Mouse (Mus musculus) MEL (cell line): ENCODE results near the gene Gpr82. TPM values are rescaled to one million over a fixed set of nuclear protein-coding genes. Genes with fewer than 3 reads are reported as not detected.

Experiments used
- DNase-seq: peaks from one replicate; pipeline ENCODE4 v3.0.0; 2011; ENCODE audit warnings: low read depth, low spot score
- H3K27ac ChIP-seq: 2 replicates; pipeline ENCODE4 v1.5.1; 2012; ENCODE audit warnings: low read depth, mild to moderate bottlenecking, control low read depth, low read length, moderate library complexity; ENCODE audit not compliant: control insufficient read depth
- H3K27me3 ChIP-seq, 2 experiments: fragments of 150-350 bp in 1 of 2; sonication (generic) in 1 of 2; 2 replicates each; pipeline ENCODE4 v1.6.1; 2012; ENCODE audit warnings: low read length in 2 of 2, mild to moderate bottlenecking in 2 of 2, improper control_type of control experiment in 1 of 2, moderate library complexity in 1 of 2; ENCODE audit not compliant: insufficient read depth in 2 of 2, control insufficient read depth in 1 of 2
- H3K36me3 ChIP-seq, 2 experiments: 2 replicates each; pipeline ENCODE4 v1.6.1; 2012 to 2014; ENCODE audit warnings: low read length in 2 of 2, improper control_type of control experiment in 1 of 2, inconsistent platforms in 1 of 2, mild to moderate bottlenecking in 1 of 2; ENCODE audit not compliant: insufficient read depth in 2 of 2, control insufficient read depth in 1 of 2
- H3K4me1 ChIP-seq, 2 experiments: fragments of 150-350 bp in 1 of 2; sonication (generic) in 1 of 2; 2 replicates each; pipeline ENCODE4 v1.6.1; 2012; ENCODE audit warnings: low read length in 2 of 2, improper control_type of control experiment in 1 of 2, mild to moderate bottlenecking in 1 of 2; ENCODE audit not compliant: insufficient read depth in 2 of 2, control insufficient read depth in 1 of 2
- H3K4me3 ChIP-seq, 2 experiments: fragments of 150-350 bp in 1 of 2; sonication (generic) in 1 of 2; 2 replicates each; pipeline ENCODE4 v1.5.1; 2012; ENCODE audit warnings: low read depth in 2 of 2, low read length in 2 of 2, mild to moderate bottlenecking in 2 of 2, moderate library complexity in 2 of 2, control low read depth in 1 of 2, improper control_type of control experiment in 1 of 2; ENCODE audit not compliant: control insufficient read depth in 1 of 2, insufficient read depth in 1 of 2
- H3K79me2 ChIP-seq: 2 replicates; pipeline ENCODE4 v1.6.1; 2012; ENCODE audit warnings: mild to moderate bottlenecking, low read length, moderate library complexity; ENCODE audit not compliant: control insufficient read depth, poor library complexity, insufficient read depth
- H3K9ac ChIP-seq: 2 replicates; pipeline ENCODE4 v1.6.1; 2012; ENCODE audit warnings: low read depth, mild to moderate bottlenecking, control low read depth, low read length, moderate library complexity; ENCODE audit not compliant: control insufficient read depth, poor library complexity, severe bottlenecking
- H3K9me3 ChIP-seq: fragments of 150-350 bp; sonication (generic); replicated peaks from 2 replicates; pipeline ENCODE4 v1.6.1; 2012; ENCODE audit warnings: mild to moderate bottlenecking, low read length, improper control_type of control experiment, moderate library complexity; ENCODE audit not compliant: insufficient read depth
- CHD2 ChIP-seq: IDR thresholded peaks from 2 replicates; pipeline ENCODE4 v1.6.1; 2011; ENCODE audit warnings: low read length, improper control_type of control experiment
- CTCF ChIP-seq, 3 experiments: IDR thresholded peaks in 2 of 3; conservative IDR thresholded peaks in 1 of 3; 2 replicates each; pipeline ENCODE4 v1.5.1; 2011 to 2012; ENCODE audit warnings: low read length in 3 of 3, low read depth in 2 of 3, mild to moderate bottlenecking in 2 of 3, improper control_type of control experiment in 1 of 3, inconsistent platforms in 1 of 3, mixed read lengths in 1 of 3, moderate library complexity in 1 of 3; ENCODE audit not compliant: control insufficient read depth in 1 of 3, insufficient read depth in 1 of 3, poor library complexity in 1 of 3, severe bottlenecking in 1 of 3
- EP300 ChIP-seq, 2 experiments: IDR thresholded peaks; 2 replicates each; pipeline ENCODE4 v1.6.1; 2011; ENCODE audit warnings: improper control_type of control experiment in 2 of 2, low read length in 2 of 2, low read depth in 1 of 2, mild to moderate bottlenecking in 1 of 2
- ETS1 ChIP-seq: IDR thresholded peaks from 2 replicates; pipeline ENCODE4 v1.6.1; 2012; ENCODE audit warnings: low read depth, mild to moderate bottlenecking, inconsistent platforms, low read length, improper control_type of control experiment, moderate library complexity
- GATA1 ChIP-seq: IDR thresholded peaks from 2 replicates; pipeline ENCODE4 v1.6.1; 2011; ENCODE audit warnings: low read depth, low read length, improper control_type of control experiment
- KAT2A ChIP-seq: conservative IDR thresholded peaks from 2 replicates; pipeline ENCODE4 v1.6.1; 2012; ENCODE audit warnings: low read depth, low read length, improper control_type of control experiment, inconsistent platforms
- MAFK ChIP-seq: IDR thresholded peaks from 2 replicates; pipeline ENCODE4 v1.6.1; 2011; ENCODE audit warnings: low read depth, mild to moderate bottlenecking, low read length, improper control_type of control experiment, borderline replicate concordance
- MEF2A ChIP-seq: IDR thresholded peaks from 2 replicates; pipeline ENCODE4 v1.6.1; 2014; ENCODE audit warnings: low read depth, mild to moderate bottlenecking, inconsistent platforms, low read length, improper control_type of control experiment; ENCODE audit not compliant: poor library complexity, insufficient replicate concordance, severe bottlenecking; ENCODE audit errors: extremely low read depth
- MXI1 ChIP-seq: IDR thresholded peaks from 2 replicates; pipeline ENCODE4 v1.6.1; 2011; ENCODE audit warnings: mild to moderate bottlenecking, low read depth, low read length, improper control_type of control experiment
- NRF1 ChIP-seq: IDR thresholded peaks from 2 replicates; pipeline ENCODE4 v1.6.1; 2014; ENCODE audit warnings: low read depth, mild to moderate bottlenecking, inconsistent platforms, low read length, improper control_type of control experiment, moderate library complexity; ENCODE audit not compliant: poor library complexity, insufficient read depth, severe bottlenecking
- POLR2A ChIP-seq, 2 experiments: IDR thresholded peaks; 2 replicates each; pipeline ENCODE4 v1.6.1; 2011 to 2012; ENCODE audit warnings: low read length in 2 of 2, mild to moderate bottlenecking in 2 of 2, control low read depth in 1 of 2, improper control_type of control experiment in 1 of 2, low read depth in 1 of 2, moderate library complexity in 1 of 2; ENCODE audit not compliant: control insufficient read depth in 1 of 2, insufficient read depth in 1 of 2, poor library complexity in 1 of 2
- RAD21 ChIP-seq: IDR thresholded peaks from 2 replicates; pipeline ENCODE4 v1.6.1; 2011; ENCODE audit warnings: mild to moderate bottlenecking, low read depth, low read length, improper control_type of control experiment
- RCOR1 ChIP-seq: IDR thresholded peaks from 2 replicates; pipeline ENCODE4 v1.6.1; 2012; ENCODE audit warnings: low read depth, mild to moderate bottlenecking, inconsistent platforms, low read length, improper control_type of control experiment
- TAL1 ChIP-seq: IDR thresholded peaks from 2 replicates; pipeline ENCODE4 v1.6.1; 2012; ENCODE audit warnings: mild to moderate bottlenecking, inconsistent platforms, low read length, moderate library complexity, mixed read lengths
- TBP ChIP-seq: IDR thresholded peaks from 2 replicates; pipeline ENCODE4 v1.8.0; 2011; ENCODE audit warnings: low read depth, low read length, improper control_type of control experiment
- TCF12 ChIP-seq: IDR thresholded peaks from 2 replicates; pipeline ENCODE4 v1.6.1; 2014; ENCODE audit warnings: low read depth, mild to moderate bottlenecking, inconsistent platforms, low read length, improper control_type of control experiment, moderate library complexity
- UBTF ChIP-seq: IDR thresholded peaks from 2 replicates; pipeline ENCODE4 v1.6.1; 2012; ENCODE audit warnings: low read depth, mild to moderate bottlenecking, inconsistent platforms, low read length, improper control_type of control experiment, moderate library complexity, borderline replicate concordance; ENCODE audit not compliant: insufficient read depth
- ZKSCAN1 ChIP-seq: IDR thresholded peaks from 2 replicates; pipeline ENCODE4 v1.6.1; 2012; ENCODE audit warnings: low read depth, mild to moderate bottlenecking, inconsistent platforms, low read length, improper control_type of control experiment, moderate library complexity
- ZMIZ1 ChIP-seq: IDR thresholded peaks from 2 replicates; pipeline ENCODE4 v1.6.1; 2012; ENCODE audit warnings: low read depth, mild to moderate bottlenecking, inconsistent platforms, low read length, improper control_type of control experiment, moderate library complexity
- ZNF384 ChIP-seq: IDR thresholded peaks from 2 replicates; pipeline ENCODE4 v1.6.1; 2012; ENCODE audit warnings: low read depth, mild to moderate bottlenecking, inconsistent platforms, low read length, improper control_type of control experiment
- polyA plus RNA-seq, 2 experiments: library from polyadenylated mRNA; stranded (reverse) in 1 of 2; unstranded in 1 of 2; fragments of >175 nt in 1 of 2; fragments of >200 nt in 1 of 2; gene quantifications; 2 replicates each; pipeline versions ENCODE4 v1.2.1 to v1.2.4; 2012; ENCODE audit warnings: low replicate concordance in 2 of 2, low read depth in 1 of 2; ENCODE audit not compliant: insufficient read length in 2 of 2, insufficient read depth in 1 of 2, missing spikeins in 1 of 2
- total RNA-seq: library from RNA; depleted of rRNA; stranded (reverse); fragments of 300-350 nt; gene quantifications from 2 replicates; pipeline ENCODE4 v1.2.3, GENCODE M21; 2012

Gene Gpr82
- total and polyA plus RNA-seq, 3 experiments: 0.06 to 0.12 TPM; not detected in 1

- no peak for TF ChIP-seq ZKSCAN1
Observed at GRCm38 (mm10) chrX:13612115-13612514, 49.0 kb upstream of the Gpr82 start (continued).

GRCm38 (mm10) chrX:13616726-13617125 is 44.4 kb upstream of the Gpr82 start:
- Histone ChIP-seq H3K27ac (peak overlapping the region; percentile 10; the same call in 1 of the 2 replicates), H3K4me1 (peaks cover 18 to 35% of the 10 kb centered on the region in 2 experiments), H3K9ac (no peak overlapping the region), H3K36me3 (peaks cover 0 to 34% of the 10 kb centered on the region in 2 experiments; a peak in 2 of 4 replicates), H3K9me3 (no peaks in the 10 kb centered on the region), H3K79me2 (no peaks in the 10 kb centered on the region), H3K27me3 (no peaks in the 10 kb centered on the region), H3K4me3 (no peak overlapping the region)
- DNase-seq: peak; percentile 65
- TF ChIP-seq TBP (peak; percentile 69; the same call in 1 of the 2 replicates), ETS1 (peak; percentile 16; the same call in 1 of the 2 replicates), NRF1 (no peak)

- DNase-seq: peak; percentile 37
- Histone ChIP-seq H3K4me3 (no peak overlapping the region; a peak in 1 of 4 replicates), H3K9ac (no peak overlapping the region)
Observed at GRCm38 (mm10) chrX:13617294-13617693, 43.9 kb upstream of the Gpr82 start.

GRCm38 (mm10) chrX:13618476-13618875 is 42.7 kb upstream of the Gpr82 start:
- Histone ChIP-seq H3K79me2 (no peaks in the 10 kb centered on the region), H3K36me3 (peaks cover 0 to 32% of the 10 kb centered on the region in 2 experiments; a peak in 2 of 4 replicates), H3K4me3 (no peak overlapping the region), H3K9me3 (no peaks in the 10 kb centered on the region), H3K27ac (no peak overlapping the region), H3K4me1 (peaks cover 22 to 27% of the 10 kb centered on the region in 2 experiments), H3K9ac (no peak overlapping the region), H3K27me3 (no peaks in the 10 kb centered on the region)
- DNase-seq: no peak
- no peak for TF ChIP-seq KAT2A
- TF ChIP-seq ZNF384: no peak
- no peak for TF ChIP-seq RCOR1
- TF ChIP-seq MEF2A: no peak
- TF ChIP-seq ZMIZ1: no peak
- no peak for TF ChIP-seq RAD21
- TF ChIP-seq POLR2A (IDR thresholded peaks at IDR 0.05; ENCODE audit: control insufficient read depth in 1 of 2, insufficient read depth in 1 of 2, low read depth in 1 of 2, low read length in 2 of 2, poor library complexity in 1 of 2): no peak
- no peak for TF ChIP-seq MAFK
- TF ChIP-seq UBTF: no peak

More at GRCm38 (mm10) chrX:13617294-13617693, 43.9 kb upstream of the Gpr82 start:
- Histone ChIP-seq H3K27me3 (no peaks in the 10 kb centered on the region), H3K9me3 (no peaks in the 10 kb centered on the region), H3K36me3 (peaks cover 0 to 32% of the 10 kb centered on the region in 2 experiments; a peak in 2 of 4 replicates), H3K79me2 (no peaks in the 10 kb centered on the region)
- peak; percentile 29; the same call in 1 of the 2 replicates for TF ChIP-seq GATA1
- peak; percentile 69 to 83; a peak in 3 of 4 replicates for TF ChIP-seq EP300 (IDR thresholded peaks at IDR 0.05; ENCODE audit: low read depth in 1 of 2, low read length in 2 of 2)
- TF ChIP-seq KAT2A: 0 out of 2 replicates have a peak, but pooled peaks have one; percentile 21
- TF ChIP-seq MXI1: no peak; the same call in 1 of the 2 replicates
- TF ChIP-seq CHD2: no peak
- TF ChIP-seq CTCF (IDR thresholded peaks at IDR 0.05 in 2 of 3, conservative IDR thresholded peaks at IDR 0.05 in 1 of 3; ENCODE audit: control insufficient read depth in 1 of 3, insufficient read depth in 1 of 3, low read depth in 2 of 3, low read length in 3 of 3, poor library complexity in 1 of 3, severe bottlenecking in 1 of 3): no peak
- TF ChIP-seq ETS1: peak; percentile 54
- TF ChIP-seq MAFK: no peak
- peak; percentile 34; the same call in 1 of the 2 replicates for TF ChIP-seq TAL1
- TF ChIP-seq TCF12: peak; percentile 70; the same call in 1 of the 2 replicates
- TF ChIP-seq, all 39 proteins: peak for 6
- Histone ChIP-seq H3K4me1 (peaks cover 18 to 30% of the 10 kb centered on the region in 2 experiments), H3K27ac (peak overlapping the region; percentile 39; the same call in 1 of the 2 replicates)
